Mouse (Mus musculus): ENCODE results near the gene Tmem39b.

DNA sequence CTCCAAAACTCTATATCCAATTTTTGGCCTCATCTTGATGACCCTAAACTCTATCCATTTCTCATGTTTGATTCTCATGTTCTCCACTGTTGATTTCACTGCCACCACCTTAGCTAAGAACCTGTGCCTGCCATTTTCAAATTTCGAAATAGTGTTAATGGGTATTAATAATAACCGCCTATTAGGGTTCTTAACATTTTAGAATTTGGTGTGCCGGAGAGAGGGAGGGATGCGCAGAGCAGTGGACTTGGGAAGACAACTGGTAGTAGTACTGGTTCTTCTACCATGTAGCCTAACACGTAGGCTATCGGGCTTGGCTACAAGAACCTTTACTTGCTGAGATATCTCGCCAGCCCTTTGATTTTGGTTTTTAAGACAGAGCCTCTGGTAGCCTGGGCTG is 553 bp upstream of the Tmem39b start:
- no peak for TF ChIP-seq GATA1 (IDR thresholded peaks at IDR 0.05; ENCODE audit: borderline replicate concordance, low read length)
- no peak for TF ChIP-seq FLI1 (IDR thresholded peaks at IDR 0.05; ENCODE audit: low read length)

Measured in megakaryocyte, embryonic 14.5 days (primary cell).